Mouse (Mus musculus): ENCODE measurements at regions not wholly inside any gene's neighbourhood (a gene's known extent, or its start where the extent isn't known, plus 50 kb on each side); places are given as distances from the start of the nearest gene placed in this dataset.

GRCm38 (mm10) chr16:77237631-77238357 lies 224.3 kb downstream of the Usp25 start:
- no peak for DNase-seq (ENCODE audit: low read depth, low spot score)

DNA sequence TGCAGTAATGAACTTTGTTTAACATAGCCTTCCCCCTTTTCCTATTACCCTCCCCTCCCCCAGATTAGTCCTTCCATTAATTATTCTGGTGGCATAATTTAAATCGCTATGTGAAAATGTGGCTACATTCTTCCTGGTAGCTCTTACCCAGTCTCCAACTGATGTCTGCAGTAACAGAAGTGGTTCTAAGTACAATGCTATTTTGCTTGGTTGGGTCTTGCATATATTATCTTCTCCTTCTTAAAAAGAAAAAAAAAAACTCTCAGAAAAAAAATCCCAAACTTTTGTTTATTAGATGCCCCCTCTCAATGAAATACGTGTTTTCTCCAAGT lies 223.7 kb downstream of the Usp25 start:
- DNase-seq (ENCODE audit: low read depth, low spot score): no peak

GRCm38 (mm10) chr16:77236509-77237271 lies 223.2 kb downstream of the Usp25 start:
- DNase-seq (ENCODE audit: low read depth, low spot score): no peak

DNA sequence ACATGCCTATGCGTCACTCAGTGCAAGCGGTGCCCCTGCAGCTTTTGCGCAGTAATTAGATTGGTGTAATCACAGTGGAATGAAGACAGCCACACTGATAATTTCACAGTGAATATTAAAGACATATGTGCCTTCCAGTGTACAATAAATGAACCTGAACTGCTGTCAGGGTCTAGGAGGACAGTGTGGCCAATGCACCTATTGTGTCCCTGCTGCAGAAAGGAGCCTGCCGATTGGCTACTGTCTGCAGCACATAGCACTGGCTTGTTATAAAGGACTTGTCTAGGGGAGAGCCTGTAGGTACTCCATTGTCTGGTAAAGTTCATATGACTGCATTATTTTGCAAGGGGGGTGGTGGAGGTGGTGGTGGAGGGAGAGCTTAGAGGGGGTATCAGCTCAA lies 222.5 kb downstream of the Usp25 start:
- no peak for DNase-seq (ENCODE audit: low read depth, low spot score)

GRCm38 (mm10) chr16:77235449-77235848 lies 221.9 kb downstream of the Usp25 start:
- DNase-seq (ENCODE audit: low read depth, low spot score): no peak
